Mouse (Mus musculus) lung, postnatal 36 days (tissue): ENCODE data around the gene Wbp11.

Experiments used
- DNase-seq: peaks from one replicate; pipeline ENCODE4 v3.0.0; 2022; ENCODE audit warnings: mixed read lengths

Gene Wbp11

DNA sequence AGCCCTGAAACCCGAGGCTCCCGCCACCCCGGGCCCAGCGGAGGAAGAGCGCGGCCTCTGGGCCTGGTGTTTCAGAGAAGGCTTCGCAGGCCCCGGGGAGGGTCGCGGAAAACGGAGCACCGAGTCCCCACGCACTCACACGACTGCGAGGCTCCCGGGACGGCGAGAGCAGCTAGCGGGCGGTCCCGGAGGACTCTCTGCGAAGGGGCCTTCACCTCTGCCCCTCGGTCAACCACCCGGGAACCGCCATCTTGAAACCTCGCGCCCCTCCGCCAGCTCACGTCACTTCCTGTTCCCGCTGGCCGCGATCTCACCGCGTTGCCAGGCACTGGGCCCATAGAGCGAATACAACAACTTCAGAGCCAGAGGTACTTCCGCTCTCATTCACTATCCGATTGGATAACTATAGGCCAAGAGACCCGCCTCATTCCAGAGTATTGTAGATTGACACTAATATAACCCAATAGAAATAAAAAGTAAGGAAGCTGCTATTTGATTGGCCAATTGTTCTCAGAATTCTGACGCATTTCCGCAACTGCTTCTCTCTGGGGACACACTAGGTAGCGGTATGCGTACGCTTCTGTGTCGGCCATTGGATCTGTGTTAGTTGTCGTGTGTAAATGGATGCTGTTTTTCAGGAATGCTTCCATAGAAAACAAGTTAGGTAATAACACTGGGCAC is at the start of gene Wbp11:
Gene Wbp11 (minus strand): TSS at position 353 of the 681 bp plus-strand sequence.
- DNase-seq: peak; percentile 98

DNA sequence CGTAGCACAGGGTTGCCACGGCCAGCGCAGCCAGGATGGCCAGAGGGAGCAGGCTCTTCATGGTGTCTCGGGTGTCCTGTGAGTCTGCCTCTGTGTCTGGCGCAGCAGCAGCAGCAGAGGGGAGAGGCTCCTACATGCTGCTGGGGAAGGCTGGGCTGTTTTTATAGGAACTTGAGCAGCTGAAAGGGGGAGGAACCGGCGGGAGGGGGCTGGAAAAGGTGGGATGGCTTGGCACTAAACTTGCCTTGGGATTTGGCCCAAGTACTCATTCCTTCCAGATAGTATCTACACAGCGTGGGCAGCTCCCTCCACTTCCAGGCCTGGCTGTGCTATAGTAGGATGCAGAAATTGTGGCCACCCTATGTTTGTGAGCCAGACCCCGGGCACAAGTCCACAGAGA is 47.6 kb upstream of the Wbp11 start, which contains the start of gene Mgp:
Gene Mgp (minus strand): TSS at position 154 of the 400 bp plus-strand sequence.
- DNase-seq: peak; percentile 63

DNA sequence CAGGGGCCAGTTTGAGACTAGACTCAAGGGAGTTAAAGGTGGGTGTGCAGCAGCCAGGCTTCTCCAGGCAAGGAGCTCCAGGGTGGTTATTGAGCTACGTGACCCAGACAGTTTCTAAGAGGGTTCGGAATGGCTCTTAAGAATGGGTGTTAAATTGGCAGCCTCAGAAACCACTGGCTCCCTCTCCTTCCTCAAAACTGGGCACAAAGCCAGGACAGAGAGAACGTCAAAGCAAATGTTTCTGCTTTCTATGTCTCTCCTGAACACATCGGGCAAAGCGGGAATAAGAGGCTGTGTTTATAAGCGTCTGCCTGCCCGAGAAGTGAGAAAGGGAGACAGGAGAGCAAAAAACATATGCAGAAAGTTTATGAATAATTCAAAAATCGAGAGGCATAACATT is 46.6 kb upstream of the Wbp11 start:
- DNase-seq: peak; percentile 31

DNA sequence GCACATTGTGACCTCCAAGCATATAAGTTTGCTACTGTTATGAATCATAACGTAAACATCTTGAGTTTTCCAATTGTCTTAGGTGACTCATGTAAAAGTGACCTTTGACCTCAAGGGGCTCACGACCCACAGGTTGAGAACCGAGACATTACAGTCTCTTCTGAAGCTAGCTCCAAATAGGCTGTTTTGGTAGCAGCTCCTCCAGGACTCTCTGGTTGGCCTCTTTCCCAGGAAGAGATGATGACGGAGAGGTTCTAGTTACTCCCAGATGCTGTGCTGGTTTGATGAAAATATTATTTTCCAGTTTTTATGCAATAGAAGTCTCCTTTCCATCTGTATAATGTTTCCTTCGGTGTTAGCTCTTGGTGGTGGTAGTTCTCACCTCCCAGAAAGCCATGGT is 40.9 kb upstream of the Wbp11 start:
- DNase-seq: no peak

DNA sequence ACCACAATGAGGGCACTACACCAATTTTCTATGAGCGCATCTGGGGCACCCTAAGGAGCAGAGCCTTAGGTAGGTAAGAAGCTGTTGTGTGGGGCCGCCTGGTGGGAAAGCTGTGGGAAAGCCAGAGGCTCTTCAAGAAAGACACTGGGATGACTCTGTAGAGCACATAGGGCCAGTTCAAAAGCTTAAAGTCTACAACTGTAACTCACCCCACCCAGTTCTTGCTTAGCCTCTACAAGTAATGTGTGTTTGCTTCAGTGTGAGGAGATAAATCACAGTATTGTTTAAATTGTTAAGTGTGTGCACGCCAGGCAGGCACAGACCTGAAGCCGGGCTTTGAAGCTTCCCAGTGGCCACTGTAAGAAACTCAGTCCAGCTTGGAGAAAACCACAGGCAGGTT is 38.1 kb upstream of the Wbp11 start:
- no peak for DNase-seq

DNA sequence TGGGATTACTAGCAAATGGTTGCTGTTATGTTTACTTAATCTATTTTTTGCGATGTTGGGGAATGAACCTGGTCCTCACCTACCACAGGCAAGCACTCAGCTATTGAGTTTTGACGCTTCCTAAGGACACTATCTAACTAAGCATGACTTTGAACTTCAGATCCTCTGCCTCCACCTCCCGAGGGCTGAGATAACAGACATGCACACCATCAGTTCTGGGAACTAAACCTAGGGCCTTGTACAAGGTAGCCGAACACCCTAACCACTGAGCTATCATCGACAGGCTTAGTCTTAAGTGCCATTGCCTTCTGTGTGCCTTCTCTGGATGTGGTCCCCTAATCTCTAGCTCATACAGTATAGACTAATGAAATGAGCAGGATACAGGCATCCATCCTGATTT is 37.3 kb upstream of the Wbp11 start:
- no peak for DNase-seq

DNA sequence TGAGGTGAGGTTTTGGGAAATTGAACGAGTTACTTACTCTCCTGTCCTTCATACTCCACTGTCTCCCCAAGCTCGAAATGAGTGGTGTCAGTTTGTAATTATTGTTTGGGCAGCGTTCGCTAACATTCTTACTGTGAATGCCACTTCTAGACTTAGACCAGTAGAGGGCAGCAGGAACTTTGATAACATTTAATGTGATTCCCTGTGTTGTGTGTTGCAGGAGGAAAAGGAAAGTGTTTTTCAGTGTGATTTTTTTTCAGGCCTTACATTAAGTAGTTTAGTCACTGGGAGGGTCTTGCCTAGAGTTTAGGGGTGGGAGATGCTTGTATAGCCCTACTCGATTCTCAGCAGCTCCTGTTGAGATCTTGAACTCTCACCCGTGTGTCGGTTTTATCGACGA is 33.0 kb upstream of the Wbp11 start:
- peak; percentile 70 for DNase-seq

DNA sequence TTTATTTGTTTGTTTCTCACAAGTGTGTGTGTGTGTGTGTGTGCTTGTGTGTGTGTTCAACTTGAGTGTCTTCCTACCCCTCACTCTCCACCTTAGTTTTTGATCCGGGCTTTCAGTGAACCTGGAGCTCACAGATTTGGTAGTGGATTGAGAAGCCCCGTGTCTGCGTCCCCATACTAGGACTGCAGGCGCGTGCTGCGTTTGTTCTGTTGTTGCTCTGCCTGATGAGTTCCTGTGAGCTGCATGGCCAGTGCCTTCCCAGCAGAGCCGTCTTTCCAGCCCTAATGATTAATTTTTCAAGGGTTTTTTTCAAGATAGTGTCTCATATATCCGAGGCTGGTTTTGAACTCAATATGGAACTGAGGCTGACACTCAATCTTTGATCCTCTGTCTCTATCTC is 30.4 kb upstream of the Wbp11 start:
- no peak for DNase-seq

DNA sequence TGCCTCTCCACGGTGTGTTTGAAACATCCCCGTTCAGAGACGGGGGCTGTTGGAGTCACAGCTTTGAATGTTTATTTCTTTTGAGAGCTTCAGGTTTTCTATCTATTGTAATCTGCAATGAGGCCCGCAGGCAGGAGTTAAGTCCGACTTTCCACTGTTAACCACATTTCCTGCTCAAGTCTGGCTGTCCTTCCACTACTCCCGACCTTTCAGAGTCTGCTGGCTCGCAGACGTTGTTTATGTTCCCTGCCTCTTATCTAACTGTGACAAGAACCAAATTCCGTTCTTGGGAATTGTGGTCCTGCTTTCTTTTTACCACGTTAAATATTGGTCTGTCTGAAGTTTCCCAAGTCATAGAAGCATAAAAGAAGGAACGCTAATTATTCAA is 29.8 kb upstream of the Wbp11 start:
- DNase-seq: peak; percentile 68

DNA sequence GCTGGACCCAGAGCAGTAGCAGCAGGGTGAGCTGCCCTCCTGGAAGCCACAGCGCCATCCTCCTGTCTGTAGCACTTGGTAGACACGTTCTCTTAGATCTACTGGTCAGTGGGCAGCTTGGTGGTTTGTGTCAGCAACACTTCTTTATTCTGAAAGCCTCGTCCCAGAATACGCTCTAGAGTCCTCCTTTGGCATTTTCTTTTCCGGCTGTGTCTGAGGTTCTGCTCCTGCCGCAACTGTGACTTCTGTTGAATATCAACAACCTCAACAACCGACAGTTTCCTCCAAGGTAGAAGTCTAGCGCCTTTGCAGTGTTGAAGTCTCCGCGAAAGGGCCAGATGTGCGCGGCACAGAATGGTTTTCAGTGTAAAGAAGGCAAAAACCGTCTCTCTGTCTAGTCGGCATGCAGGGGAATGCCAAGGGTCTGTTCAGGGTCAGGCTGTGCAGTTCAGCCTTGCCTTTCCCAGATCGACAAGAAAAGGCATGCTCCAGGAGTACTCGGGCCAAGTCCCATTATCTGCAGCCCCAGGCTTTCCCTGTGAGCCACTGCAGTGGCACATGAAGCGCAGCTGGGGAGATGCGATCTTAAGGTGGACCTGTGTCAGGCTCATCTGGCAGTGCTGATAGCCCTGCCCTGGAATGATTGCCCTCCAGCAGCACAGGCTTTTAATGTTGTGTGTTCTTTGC is 29.3 kb upstream of the Wbp11 start, which contains the start of gene Art4:
Gene Art4 (minus strand): TSS at position 548 of the 687 bp plus-strand sequence.
- peak; percentile 49 for DNase-seq

DNA sequence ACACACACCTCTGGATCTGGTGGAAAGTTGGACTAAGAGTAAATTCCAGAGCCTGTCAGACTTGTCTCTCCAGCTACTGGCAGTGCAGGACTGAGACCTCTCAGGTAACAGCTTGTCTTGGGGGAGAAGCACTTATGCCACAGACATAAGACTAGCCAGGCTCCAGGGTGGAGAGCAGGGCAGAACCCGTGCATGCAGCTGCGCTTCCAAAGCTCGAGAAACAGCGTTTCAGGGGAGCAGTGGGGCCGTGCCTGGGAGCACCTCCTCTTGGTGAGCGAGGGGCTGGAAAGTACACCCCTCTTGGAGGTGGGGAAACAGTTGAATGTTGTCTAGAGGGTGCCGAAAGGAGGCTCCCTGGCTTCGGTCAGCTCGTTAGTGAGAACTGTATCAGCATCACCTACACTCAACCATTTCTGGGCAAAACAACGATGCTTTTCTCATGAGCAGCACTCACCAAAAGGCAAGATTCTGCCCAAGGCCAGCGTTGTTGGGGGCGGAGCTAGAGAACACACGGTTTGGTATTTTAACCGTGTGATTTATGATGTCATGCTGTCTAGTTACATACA is 28.1 kb upstream of the Wbp11 start:
- DNase-seq: peak; percentile 60

DNA sequence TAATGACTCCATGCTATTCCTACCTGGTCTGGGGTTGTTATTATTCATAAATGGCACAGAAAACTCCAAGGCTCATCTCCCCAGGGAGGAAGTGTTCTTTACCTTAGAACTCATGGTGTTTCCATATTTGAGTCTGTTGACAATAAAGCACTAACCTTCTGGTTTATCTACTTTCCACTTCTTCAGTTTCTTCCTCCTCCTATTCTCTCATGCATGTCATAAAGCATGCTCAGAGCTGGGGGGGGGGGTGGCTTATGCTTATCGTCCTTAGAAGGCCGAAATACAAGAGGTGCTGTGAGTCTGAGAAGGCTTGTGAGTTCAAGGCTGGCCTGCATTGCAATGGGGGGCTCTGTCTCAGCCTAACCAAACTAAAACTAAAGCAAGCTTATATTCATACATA is 27.1 kb upstream of the Wbp11 start:
- no peak for DNase-seq

DNA sequence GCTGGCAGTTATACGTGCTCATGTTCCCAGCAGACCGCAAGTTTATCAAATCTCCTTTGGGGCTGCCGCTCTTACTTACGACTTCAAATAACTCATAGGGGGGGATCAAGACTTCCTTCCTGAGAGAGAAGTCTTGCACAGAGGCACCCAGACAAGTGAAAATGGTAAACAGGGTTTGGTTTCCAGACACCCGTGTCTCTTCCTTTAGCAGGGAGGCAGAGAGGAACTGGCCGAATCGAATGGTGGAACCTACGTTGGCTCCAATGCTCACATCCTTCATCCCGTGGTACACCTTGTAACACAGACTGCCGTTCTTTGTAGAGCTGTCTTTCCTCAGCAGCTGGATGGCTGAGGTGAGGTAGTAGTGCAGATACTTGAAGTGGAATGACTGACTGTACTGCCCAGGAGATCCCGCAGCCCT is 26.3 kb upstream of the Wbp11 start:
- DNase-seq: no peak

DNA sequence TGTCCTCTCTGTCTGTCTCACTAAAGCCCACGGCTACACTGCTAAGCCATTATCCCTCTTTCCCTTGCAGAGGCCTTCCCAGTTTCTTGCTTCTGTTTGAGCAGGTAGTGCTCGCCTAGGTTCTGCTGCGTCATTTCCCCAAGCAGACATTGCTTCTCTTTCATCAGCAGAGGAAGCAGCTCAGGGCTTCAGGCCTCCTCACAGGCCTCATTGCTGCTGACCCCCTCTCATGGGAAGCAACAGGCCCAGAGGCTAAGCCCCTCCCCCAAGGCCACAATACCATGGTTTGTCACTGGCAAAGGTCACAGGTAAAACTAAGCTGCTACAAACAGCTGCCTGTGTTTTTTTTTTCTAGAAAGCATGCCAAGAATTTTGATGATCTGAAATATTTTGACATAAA is 24.7 kb upstream of the Wbp11 start:
- no peak for DNase-seq

DNA sequence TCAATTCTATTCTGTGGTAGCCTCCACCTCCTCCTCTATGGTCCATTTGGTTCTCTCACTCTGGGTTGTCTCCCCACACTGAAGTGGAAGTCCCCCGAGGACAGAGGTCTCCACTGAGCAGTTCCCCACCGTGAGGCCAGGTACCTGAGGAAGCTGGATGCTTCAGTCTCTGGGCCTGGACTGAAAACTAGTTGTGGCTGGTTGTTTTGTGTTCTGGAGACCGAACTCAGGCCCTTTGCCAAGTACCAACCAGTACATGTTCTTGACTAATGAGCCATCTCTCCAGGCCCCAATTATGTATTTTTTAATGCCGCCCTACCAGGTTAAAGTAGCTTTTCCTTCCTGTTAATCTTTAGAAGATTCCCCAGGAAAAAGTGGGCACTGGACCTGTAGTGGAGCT is 24.3 kb upstream of the Wbp11 start:
- DNase-seq: no peak

DNA sequence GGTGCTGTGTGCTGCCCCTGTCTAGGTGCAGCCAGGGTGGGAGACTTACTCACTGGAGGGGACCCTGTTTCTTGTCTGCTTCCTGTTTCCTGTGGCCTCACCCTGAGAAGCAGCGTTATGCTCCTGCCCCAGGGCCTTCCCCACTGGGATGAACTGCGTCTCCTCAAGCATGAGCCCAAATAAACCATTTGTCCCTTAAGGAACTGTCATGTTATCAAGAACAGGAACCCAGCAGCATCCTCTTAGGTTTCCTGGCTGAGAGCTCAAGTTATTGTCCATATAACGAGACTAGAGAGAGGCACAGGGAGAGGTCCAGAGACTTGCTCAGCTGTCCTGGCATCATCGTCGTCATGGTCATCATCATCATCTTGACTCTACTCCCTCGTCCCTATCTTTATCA is 22.2 kb upstream of the Wbp11 start:
- no peak for DNase-seq

DNA sequence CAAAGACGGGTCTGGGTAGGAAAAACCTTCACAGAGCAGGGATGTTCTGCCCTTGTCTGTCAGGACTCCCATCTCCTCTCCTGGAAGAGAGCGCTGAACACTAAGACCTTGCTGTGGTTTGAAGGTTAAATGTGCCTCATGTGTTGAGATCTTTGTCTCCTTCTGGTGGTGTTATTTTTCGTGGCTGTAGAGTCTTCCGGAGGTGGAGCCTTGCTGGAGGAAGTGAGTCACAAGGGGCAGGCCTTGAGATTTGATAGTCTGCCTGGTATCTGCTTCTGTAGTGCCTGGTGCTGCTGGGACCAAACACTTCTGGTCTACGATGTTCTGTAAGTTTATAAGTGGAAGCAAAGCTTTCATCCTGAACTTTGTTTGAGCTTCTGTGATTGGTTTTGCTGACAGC is 20.9 kb upstream of the Wbp11 start:
- DNase-seq: no peak

DNA sequence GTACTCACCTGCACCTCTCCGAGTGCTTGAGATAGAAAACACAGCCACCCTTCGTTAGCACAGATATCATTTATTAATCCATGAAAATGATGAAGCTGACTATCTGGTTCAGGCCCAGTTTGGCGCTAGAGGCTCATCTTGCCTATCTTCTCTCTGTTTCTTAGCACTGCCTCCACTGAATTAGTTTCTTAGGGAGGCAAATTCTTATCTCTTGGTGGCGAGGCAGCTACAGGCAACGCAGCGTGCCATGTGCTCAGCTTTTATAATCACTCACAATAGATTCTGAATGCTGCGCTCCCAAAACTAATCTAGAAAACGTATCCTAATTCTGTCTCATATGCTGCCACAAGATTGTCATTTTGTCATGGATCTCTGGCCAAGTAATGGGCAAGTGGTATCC is 20.4 kb upstream of the Wbp11 start:
- no peak for DNase-seq

DNA sequence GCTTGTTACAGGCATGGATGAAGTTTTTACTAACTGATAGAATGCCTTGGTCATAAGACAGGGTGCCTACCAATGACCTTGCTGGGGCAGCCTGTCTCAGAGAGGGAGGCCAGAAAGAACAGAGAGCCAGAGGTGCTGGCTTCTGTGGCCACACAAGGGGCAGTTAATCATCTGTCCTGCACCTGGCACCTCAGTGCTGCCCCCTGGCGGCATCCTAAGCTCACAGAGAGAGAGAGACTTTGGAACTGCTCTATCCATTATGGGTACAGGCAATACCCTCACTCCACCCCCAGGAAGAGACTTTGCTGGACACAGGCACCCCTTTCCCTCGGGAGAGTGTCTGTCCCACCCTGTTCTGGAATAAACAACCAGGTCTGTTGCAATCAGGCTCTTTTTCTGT is 19.8 kb upstream of the Wbp11 start:
- peak; percentile 77 for DNase-seq

DNA sequence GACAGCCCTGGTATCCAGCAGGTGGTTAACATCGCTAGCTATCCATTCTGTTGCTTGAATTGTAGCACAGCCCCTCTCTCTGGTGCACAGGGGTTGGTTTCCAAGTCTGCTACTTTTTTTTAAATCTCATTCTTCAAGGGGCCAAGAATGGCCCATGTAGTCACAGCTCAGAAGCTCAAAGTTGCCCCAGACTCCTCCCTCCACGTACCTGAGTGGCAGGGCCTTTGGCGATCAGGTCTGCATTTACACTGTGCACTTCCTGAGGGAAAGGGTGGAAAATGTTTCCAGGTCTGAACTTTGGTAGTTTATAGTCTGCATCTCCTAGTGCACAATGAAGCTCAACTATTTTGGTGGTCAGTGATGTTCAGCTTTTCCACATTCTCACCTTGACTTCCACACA is 19.2 kb upstream of the Wbp11 start:
- DNase-seq: no peak

DNA sequence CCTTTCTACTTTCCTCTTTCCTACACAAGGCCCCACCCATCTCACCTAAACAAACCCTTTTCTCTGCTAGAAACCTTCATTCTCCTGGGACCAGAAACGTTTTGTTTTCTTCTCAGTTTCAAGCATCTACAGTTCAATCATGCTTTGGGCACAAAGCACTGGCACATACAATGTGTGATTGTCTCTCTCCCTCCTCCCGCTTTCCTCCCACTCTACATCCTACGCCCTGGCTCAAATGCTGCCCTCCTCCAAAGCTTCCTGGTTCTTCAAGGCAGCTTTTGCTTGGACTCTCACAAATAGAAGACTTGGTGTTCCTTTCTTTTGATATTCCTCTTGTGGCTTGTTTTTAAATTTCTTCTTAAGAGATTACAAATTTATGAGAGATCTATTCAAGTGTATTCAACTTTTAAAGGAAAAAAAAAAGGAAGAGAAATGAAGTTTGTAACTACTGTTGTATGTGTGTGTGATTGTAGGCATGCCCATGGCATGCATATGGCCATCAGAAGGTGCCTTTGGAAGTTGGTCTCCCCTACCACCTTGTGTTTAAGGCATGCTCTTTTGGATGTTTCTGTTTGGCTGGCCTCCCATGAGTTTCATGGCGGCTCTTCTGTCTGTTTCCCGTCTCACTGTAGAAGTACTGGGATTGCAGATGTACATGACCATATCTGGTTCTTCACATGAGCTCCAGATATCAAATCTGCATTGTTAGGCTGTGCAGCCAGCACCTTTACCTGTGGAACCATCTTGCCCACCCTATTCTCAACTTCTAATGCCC is 17.9 kb upstream of the Wbp11 start:
- no peak for DNase-seq

DNA sequence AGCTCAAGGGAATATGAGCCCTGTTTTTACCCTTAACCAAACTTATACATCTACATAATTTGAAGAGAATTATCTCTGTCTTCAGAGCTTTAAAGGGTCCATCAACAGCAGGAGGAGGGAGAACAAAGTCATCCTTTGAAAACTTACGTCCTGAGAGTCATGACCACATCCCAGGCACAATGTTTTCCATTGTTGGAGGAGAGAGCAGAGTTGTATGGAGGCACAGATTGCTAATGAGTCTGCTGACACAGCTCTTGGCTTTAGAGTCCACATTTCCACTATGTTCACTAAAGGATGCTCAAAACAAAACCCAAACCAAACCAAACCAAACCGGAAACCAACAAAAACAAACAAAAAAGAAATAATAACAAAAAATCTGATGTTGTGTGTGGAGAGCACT is 16.9 kb upstream of the Wbp11 start:
- DNase-seq: no peak

DNA sequence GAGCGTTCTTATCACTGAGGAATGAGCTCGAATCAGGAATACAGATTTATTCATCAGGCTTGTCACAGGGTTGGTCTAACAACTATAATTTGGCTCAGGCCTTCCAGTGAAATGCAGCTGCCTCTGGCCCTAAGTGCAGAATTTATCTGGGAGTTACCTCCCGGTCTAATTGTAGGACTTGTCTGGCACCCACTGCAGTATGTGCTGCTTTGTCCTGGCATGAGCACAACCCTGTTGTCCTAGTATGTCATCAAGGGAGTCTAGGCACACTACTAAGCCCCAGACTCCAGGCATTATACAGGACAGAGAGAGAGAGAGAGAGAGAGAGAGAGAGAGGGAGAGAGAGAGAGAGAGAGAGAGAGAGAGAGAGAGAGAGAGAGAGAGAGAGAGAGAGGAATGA is 9.3 kb upstream of the Wbp11 start:
- DNase-seq: no peak

DNA sequence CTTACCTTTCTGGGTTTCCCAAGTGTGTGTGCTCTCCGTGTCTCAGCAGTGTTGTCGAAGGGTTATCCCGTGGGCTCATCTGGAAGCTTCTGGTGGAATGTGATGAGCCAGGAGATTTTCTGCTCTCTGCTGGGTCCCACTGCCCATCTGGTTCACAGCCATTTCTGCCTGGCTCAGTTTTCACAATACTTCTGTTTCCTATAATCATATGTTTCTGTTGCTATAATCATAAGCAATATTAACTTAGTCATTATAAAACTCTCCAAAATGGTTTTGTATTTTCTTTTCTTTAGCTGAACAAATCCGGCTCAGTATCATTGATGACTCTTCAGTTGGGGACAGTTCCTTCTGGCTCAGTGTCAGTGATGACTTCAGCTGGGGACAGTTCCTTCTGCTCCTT is 7.3 kb upstream of the Wbp11 start, which contains the start of gene Smco3:
Gene Smco3 (minus strand): TSS at position 101 of the 400 bp plus-strand sequence.
- DNase-seq: no peak
